Mouse (Mus musculus): ENCODE results near the gene 1700007K13Rik. TPM values are rescaled to one million over a fixed set of nuclear protein-coding genes. Genes with fewer than 3 reads are reported as not detected.
A peak's percentile ranks its signal among the peaks of the same experiment; 100 is the strongest.

1700007K13Rik gene
- total and polyA plus RNA-seq, 2 experiments from 2014 or later = 7.1 to 8.6 TPM

DNA sequence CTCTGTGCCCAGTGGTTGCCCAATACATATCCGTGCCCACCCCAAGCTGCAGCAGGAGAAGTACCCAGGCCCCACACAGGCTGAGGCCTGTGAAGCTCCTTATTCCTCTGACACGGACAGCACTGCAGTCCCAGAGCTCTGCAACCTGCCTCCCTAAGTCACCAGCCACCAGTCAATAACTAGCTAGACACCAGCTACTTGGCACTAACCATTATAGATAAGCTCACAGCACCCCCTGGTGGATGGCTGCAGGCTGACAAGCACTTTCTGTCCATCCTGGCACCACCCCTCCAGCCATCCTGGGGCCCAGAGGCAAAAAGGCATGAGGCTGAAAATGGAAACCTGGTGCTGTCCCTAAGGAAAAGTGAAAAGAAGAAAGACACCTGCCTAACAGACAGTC, 48.1 kb downstream of the 1700007K13Rik start:
- peak; percentile 94 for DNase-seq (ENCODE audit: low spot score)
- 36% methylated on average over 2 of the region's 2 CpGs for WGBS
- peaks cover 12% of the 10 kb centered on the region for H3K4me1 ChIP-seq (ENCODE audit: insufficient read depth, low read length)
- no peaks in the 10 kb centered on the region for H3K36me3 ChIP-seq (ENCODE audit: insufficient read depth, low read length)
- peak; percentile 42; the same call in 1 of the 2 replicates for ATAC-seq
- peak; percentile 96 for TF ChIP-seq CTCF (IDR thresholded peaks at IDR 0.05; ENCODE audit: low read depth)
- H3K27ac ChIP-seq = no peak overlapping the region
- H3K4me2 ChIP-seq (ENCODE audit: low read depth, low read length) = no peak overlapping the region
- H3K9ac ChIP-seq (replicated peaks; ENCODE audit: low read length) = no peak overlapping the region
- H3K27me3 ChIP-seq (ENCODE audit: insufficient read depth, low read length) = no peaks in the 10 kb centered on the region
- H3K4me3 ChIP-seq (ENCODE audit: low read length) = no peak overlapping the region
- H3K9me3 ChIP-seq (ENCODE audit: low read length) = no peaks in the 10 kb centered on the region

DNA sequence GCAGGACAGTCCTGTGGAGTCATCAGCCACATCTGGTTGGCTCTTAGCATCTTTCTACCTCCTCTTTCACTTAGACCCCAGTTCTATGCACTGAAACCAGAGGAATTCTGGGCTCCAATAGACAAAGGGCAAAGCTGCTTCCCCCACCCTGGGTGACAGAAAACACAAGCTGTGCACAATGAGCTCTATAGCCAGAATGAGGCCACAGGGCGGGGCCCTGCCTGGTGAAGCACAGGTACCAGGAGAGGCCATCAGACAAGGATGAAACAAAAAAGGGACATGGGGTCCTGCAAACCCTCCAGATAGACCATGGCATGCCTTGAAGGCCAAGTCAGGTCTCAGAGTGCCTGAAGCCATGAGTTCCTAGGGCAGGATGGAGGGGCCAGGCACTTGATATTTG, 49.6 kb downstream of the 1700007K13Rik start:
- H3K4me3 ChIP-seq (ENCODE audit: low read length) = no peak overlapping the region
- ATAC-seq = no peak
- H3K27me3 ChIP-seq (ENCODE audit: insufficient read depth, low read length) = no peaks in the 10 kb centered on the region
- no peaks in the 10 kb centered on the region for H3K9me3 ChIP-seq (ENCODE audit: low read length)
- H3K4me2 ChIP-seq (ENCODE audit: low read depth, low read length) = no peak overlapping the region
- no peak for DNase-seq (ENCODE audit: low spot score)
- peaks cover 12% of the 10 kb centered on the region for H3K4me1 ChIP-seq (ENCODE audit: insufficient read depth, low read length)
- H3K9ac ChIP-seq (replicated peaks; ENCODE audit: low read length) = no peak overlapping the region
- TF ChIP-seq CTCF (IDR thresholded peaks at IDR 0.05; ENCODE audit: low read depth) = no peak
- WGBS = 100% methylated on average over 1 of the region's 1 CpGs
- no peak overlapping the region for H3K27ac ChIP-seq
- no peaks in the 10 kb centered on the region for H3K36me3 ChIP-seq (ENCODE audit: insufficient read depth, low read length)

DNA sequence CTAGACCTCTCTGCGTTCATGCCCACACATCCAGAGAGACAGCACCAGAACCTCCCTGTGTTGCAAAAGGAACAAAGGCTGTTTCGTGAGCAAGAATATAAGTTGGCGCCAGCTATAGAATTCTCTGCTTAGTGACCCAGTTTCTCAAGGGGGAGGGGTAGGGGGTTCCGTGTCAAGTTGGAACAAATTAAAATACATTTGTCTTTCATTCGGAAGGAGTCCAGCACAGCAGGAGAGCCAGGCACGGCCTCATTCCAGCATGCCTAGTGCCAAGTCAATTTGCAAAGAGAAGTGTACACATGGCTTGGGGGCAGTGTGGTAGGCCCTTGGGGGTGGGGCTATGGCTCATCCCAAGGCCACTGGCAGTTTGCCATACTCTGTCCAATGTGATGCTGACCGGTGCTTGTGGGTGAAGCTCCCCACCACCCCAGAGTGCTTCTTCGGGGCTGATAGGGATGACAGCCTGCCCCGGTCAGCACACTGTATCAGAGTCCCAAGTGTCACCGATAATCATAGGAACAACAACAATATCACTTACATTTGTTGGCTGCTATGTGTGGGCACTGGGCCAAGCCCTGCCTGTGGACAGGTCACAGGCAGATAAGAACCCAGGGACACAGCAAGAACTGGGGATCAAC, 50.6 kb downstream of the 1700007K13Rik start:
- H3K27ac ChIP-seq = no peak overlapping the region
- no peaks in the 10 kb centered on the region for H3K36me3 ChIP-seq (ENCODE audit: insufficient read depth, low read length)

DNA sequence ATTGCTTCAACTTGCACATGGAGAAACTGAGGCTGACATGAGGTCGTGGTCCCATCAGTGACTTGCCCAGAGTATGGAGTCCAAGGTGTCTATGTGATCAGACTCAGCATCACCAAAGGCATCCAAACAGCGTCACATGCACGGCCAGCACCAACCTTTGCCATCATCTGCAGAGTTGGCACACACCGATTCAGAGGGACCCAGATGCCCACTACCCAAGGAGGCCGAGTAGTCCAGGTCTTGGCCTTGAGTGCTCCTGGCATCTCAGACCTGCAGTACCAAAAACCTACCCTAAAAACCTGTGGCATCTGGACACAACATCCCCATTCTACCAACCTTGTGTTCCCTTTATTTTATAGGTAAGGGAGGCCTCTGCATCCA, 51.4 kb downstream of the 1700007K13Rik start:
- H3K36me3 ChIP-seq (ENCODE audit: insufficient read depth, low read length) = no peaks in the 10 kb centered on the region
- H3K4me1 ChIP-seq (ENCODE audit: insufficient read depth, low read length) = peaks cover 14% of the 10 kb centered on the region
- H3K27me3 ChIP-seq (ENCODE audit: insufficient read depth, low read length) = no peaks in the 10 kb centered on the region
- H3K9ac ChIP-seq (replicated peaks; ENCODE audit: low read length) = no peak overlapping the region
- DNase-seq (ENCODE audit: low spot score) (no peak), ATAC-seq (no peak)
- WGBS = 82% methylated on average over 5 of the region's 5 CpGs
- no peaks in the 10 kb centered on the region for H3K9me3 ChIP-seq (ENCODE audit: low read length)
- H3K4me3 ChIP-seq (ENCODE audit: low read length) = no peak overlapping the region
- no peak overlapping the region for H3K4me2 ChIP-seq (ENCODE audit: low read depth, low read length)
- no peak overlapping the region for H3K27ac ChIP-seq
- no peak for TF ChIP-seq CTCF (IDR thresholded peaks at IDR 0.05; ENCODE audit: low read depth)

More for the DNA sequence above, 50.6 kb downstream of the 1700007K13Rik start:
- H3K9ac ChIP-seq (replicated peaks; ENCODE audit: low read length) = no peak overlapping the region
- H3K4me3 ChIP-seq (ENCODE audit: low read length) = no peak overlapping the region
- no peaks in the 10 kb centered on the region for H3K27me3 ChIP-seq (ENCODE audit: insufficient read depth, low read length)
- TF ChIP-seq CTCF (IDR thresholded peaks at IDR 0.05; ENCODE audit: low read depth) = no peak
- no peaks in the 10 kb centered on the region for H3K9me3 ChIP-seq (ENCODE audit: low read length)
- H3K4me1 ChIP-seq (ENCODE audit: insufficient read depth, low read length) = peaks cover 12% of the 10 kb centered on the region
- H3K4me2 ChIP-seq (ENCODE audit: low read depth, low read length) = no peak overlapping the region
- peak; percentile 62 for ATAC-seq
- WGBS = 30% methylated on average over 10 of the region's 10 CpGs
- DNase-seq (ENCODE audit: low spot score) = peak; percentile 84

DNA sequence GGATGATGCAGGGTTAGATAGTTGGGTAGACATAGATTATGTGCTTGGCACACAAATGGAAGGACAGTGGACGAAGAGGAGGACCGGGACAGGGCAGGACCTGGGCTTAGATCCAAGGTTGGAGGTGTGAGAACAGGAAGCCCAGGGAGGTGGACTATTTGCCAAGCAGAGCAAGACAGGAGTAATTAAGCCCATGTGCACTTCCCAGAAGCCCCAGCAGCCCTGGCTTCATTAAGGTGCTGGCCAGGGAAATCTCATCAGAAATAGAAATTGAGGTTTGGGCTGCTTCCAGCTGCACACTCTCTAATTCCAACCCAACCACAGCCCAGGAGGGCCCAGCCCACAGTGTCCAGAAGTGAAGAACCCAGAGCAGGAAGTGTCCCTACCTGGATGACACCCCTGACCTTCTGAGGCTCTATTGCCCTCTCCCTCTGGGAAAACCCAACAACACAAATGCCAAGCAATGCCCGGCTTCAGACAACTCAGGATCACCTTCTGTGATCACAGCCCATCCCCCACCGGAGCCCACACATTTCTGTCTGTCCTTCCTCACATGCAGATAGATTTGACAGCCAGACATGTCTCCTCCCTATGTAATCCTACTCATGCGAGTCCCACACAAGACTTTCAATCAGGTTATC, 51.9 kb downstream of the 1700007K13Rik start:
- peaks cover 17% of the 10 kb centered on the region for H3K4me1 ChIP-seq (ENCODE audit: insufficient read depth, low read length)
- H3K36me3 ChIP-seq (ENCODE audit: insufficient read depth, low read length) = no peaks in the 10 kb centered on the region
- no peak overlapping the region for H3K4me2 ChIP-seq (ENCODE audit: low read depth, low read length)
- H3K9ac ChIP-seq (replicated peaks; ENCODE audit: low read length) = no peak overlapping the region
- 79% methylated on average over 5 of the region's 5 CpGs for WGBS
- no peak overlapping the region for H3K27ac ChIP-seq
- ATAC-seq (no peak), DNase-seq (ENCODE audit: low spot score) (no peak)
- H3K9me3 ChIP-seq (ENCODE audit: low read length) = no peaks in the 10 kb centered on the region
- no peaks in the 10 kb centered on the region for H3K27me3 ChIP-seq (ENCODE audit: insufficient read depth, low read length)
- no peak overlapping the region for H3K4me3 ChIP-seq (ENCODE audit: low read length)
- TF ChIP-seq CTCF (IDR thresholded peaks at IDR 0.05; ENCODE audit: low read depth) = no peak

DNA sequence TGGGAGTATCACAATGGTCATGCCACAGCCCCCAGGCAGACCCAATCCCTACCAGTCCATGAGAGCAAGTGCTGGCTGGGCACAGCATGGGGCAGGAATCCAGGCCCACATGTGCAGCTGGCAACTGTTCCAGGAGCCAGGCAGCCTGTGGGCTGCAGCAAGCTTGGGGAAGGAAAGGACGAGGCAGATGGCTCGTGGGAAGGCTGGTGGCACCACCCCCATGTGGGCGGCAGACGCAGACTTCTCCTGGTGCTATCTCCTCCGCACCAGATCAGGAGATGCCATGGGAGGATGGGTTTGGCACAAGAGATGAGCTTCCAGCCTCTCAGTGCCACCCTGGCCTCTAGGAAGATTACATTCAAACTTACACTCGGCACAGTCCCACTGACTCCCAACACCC, 53.2 kb downstream of the 1700007K13Rik start:
- 56% methylated on average over 6 of the region's 6 CpGs for WGBS
- no peak overlapping the region for H3K9ac ChIP-seq (replicated peaks; ENCODE audit: low read length)
- ATAC-seq (no peak), DNase-seq (ENCODE audit: low spot score) (peak; percentile 49)
- no peak for TF ChIP-seq CTCF (IDR thresholded peaks at IDR 0.05; ENCODE audit: low read depth)
- H3K36me3 ChIP-seq (ENCODE audit: insufficient read depth, low read length) = no peaks in the 10 kb centered on the region
- H3K4me2 ChIP-seq (ENCODE audit: low read depth, low read length) = no peak overlapping the region
- H3K27ac ChIP-seq = no peak overlapping the region
- no peak overlapping the region for H3K4me3 ChIP-seq (ENCODE audit: low read length)
- H3K9me3 ChIP-seq (ENCODE audit: low read length) = no peaks in the 10 kb centered on the region
- H3K4me1 ChIP-seq (ENCODE audit: insufficient read depth, low read length) = peaks cover 17% of the 10 kb centered on the region
- no peaks in the 10 kb centered on the region for H3K27me3 ChIP-seq (ENCODE audit: insufficient read depth, low read length)

Other genes with a start within 250 kb of the 1700007K13Rik start
- 58.8 and 78.7 TPM in 2 replicates for gene Ppp1r26, start 19.5 kb downstream of the 1700007K13Rik start, total RNA-seq (2014; rRNA removed)
- gene Ppp1r26, start 19.5 kb downstream of the 1700007K13Rik start, polyA plus RNA-seq (2015; fragmentation: Nextera tagmentation; extraction: Ambion mirVana) = 10.4 and 11.2 TPM in 2 replicates
- 31.5 and 33.0 TPM in 2 replicates for gene Mrps2, start 1.7 kb upstream of the 1700007K13Rik start, total RNA-seq (2014; rRNA removed)
- 39.2 and 42.6 TPM in 2 replicates for gene Mrps2, start 1.7 kb upstream of the 1700007K13Rik start, polyA plus RNA-seq (2015; fragmentation: Nextera tagmentation; extraction: Ambion mirVana)
- 3.7 and 8.2 TPM in 2 replicates for gene Gbgt1, start 30.6 kb upstream of the 1700007K13Rik start, total RNA-seq (2014; rRNA removed)
- 1.5 and 1.7 TPM in 2 replicates for gene Gbgt1, start 30.6 kb upstream of the 1700007K13Rik start, polyA plus RNA-seq (2015; fragmentation: Nextera tagmentation; extraction: Ambion mirVana)
- not detected in 2 replicates for gene Gm10134, start 39.8 kb upstream of the 1700007K13Rik start, total RNA-seq (2014; rRNA removed)
- gene Gm10134, start 39.8 kb upstream of the 1700007K13Rik start, polyA plus RNA-seq (2015; fragmentation: Nextera tagmentation; extraction: Ambion mirVana) = 4.0 and 4.8 TPM in 2 replicates
- 263 and 266 TPM in 2 replicates for gene Ralgds, start 46.8 kb upstream of the 1700007K13Rik start, total RNA-seq (2014; rRNA removed)
- gene Ralgds, start 46.8 kb upstream of the 1700007K13Rik start, polyA plus RNA-seq (2015; fragmentation: Nextera tagmentation; extraction: Ambion mirVana) = 74.6 and 76.8 TPM in 2 replicates
- not detected in 2 replicates for gene Cel, start 97.1 kb upstream of the 1700007K13Rik start, total RNA-seq (2014; rRNA removed)
- not detected in 2 replicates for gene Cel, start 97.1 kb upstream of the 1700007K13Rik start, polyA plus RNA-seq (2015; fragmentation: Nextera tagmentation; extraction: Ambion mirVana)
- gene Gtf3c5, start 117.4 kb upstream of the 1700007K13Rik start, total RNA-seq (2014; rRNA removed) = 23.1 and 28.4 TPM in 2 replicates
- gene Gtf3c5, start 117.4 kb upstream of the 1700007K13Rik start, polyA plus RNA-seq (2015; fragmentation: Nextera tagmentation; extraction: Ambion mirVana) = 27.4 and 29.5 TPM in 2 replicates
- gene Gfi1b, start 155.7 kb upstream of the 1700007K13Rik start, total RNA-seq (2014; rRNA removed) = not detected in 2 replicates
- gene Gfi1b, start 155.7 kb upstream of the 1700007K13Rik start, polyA plus RNA-seq (2015; fragmentation: Nextera tagmentation; extraction: Ambion mirVana) = not detected in 2 replicates
- gene Tsc1, start 174.9 kb upstream of the 1700007K13Rik start, total RNA-seq (2014; rRNA removed) = 33.9 and 42.3 TPM in 2 replicates
- gene Tsc1, start 174.9 kb upstream of the 1700007K13Rik start, polyA plus RNA-seq (2015; fragmentation: Nextera tagmentation; extraction: Ambion mirVana) = 20.0 and 22.7 TPM in 2 replicates
- gene Spaca9, start 233.4 kb upstream of the 1700007K13Rik start, total RNA-seq (2014; rRNA removed) = 0.89 TPM in 1 of 2 replicates, not detected in the other
- gene Spaca9, start 233.4 kb upstream of the 1700007K13Rik start, polyA plus RNA-seq (2015; fragmentation: Nextera tagmentation; extraction: Ambion mirVana) = 2.9 and 3.7 TPM in 2 replicates
- 0.58 and 1.6 TPM in 2 replicates for gene Ak8, start 233.8 kb upstream of the 1700007K13Rik start, total RNA-seq (2014; rRNA removed)
- gene Ak8, start 233.8 kb upstream of the 1700007K13Rik start, polyA plus RNA-seq (2015; fragmentation: Nextera tagmentation; extraction: Ambion mirVana) = 3.3 and 3.5 TPM in 2 replicates